Mouse (Mus musculus): ENCODE results near the gene Oaz2.

GRCm38 (mm10) chr9:65661493-65661892, 6.3 kb upstream of the Oaz2 start:
- TF ChIP-seq POLR2A (IDR thresholded peaks at IDR 0.05; ENCODE audit: low read depth, low read length) = no peak
- TF ChIP-seq MAFK (IDR thresholded peaks at IDR 0.05; ENCODE audit: insufficient replicate concordance, low read length) = no peak
- no peak for TF ChIP-seq CHD2 (IDR thresholded peaks at IDR 0.05; ENCODE audit: low read length)
- no peak for TF ChIP-seq CTCF (conservative IDR thresholded peaks at IDR 0.05 in 1 of 2, IDR thresholded peaks at IDR 0.05 in 1 of 2; ENCODE audit: low read depth in 2 of 2, low read length in 2 of 2)
